Mouse (Mus musculus): ENCODE data around the gene Gls. TPM values are rescaled to one million over a fixed set of nuclear protein-coding genes. Genes with fewer than 3 reads are reported as not detected.

The Gls gene
- total RNA-seq, 1 experiment = 91.2 TPM

- in situ Hi-C loops (cut with MboI; ENCODE audit: low sequenced_read_pairs in 2 of 2, unreplicated experiment in 2 of 2) = no loop called here
- Histone ChIP-seq H3K4me3 (ENCODE audit: insufficient read depth in 1 of 2, low read depth in 1 of 2, low read length in 2 of 2, poor library complexity in 1 of 2, severe bottlenecking in 1 of 2) (no peak overlapping the region), H3K9me3 (ENCODE audit: control insufficient read depth, insufficient read depth, low read depth, low read length) (no peaks in the 10 kb centered on the region), H3K27ac (ENCODE audit: insufficient read depth, low read depth, low read length, poor library complexity, severe bottlenecking) (no peak overlapping the region), H3K9ac (ENCODE audit: insufficient read depth, low read depth, low read length, poor library complexity, severe bottlenecking) (no peak overlapping the region), H3K36me3 (ENCODE audit: control insufficient read depth, insufficient read depth, low read length, poor library complexity, severe bottlenecking) (0 out of 2 replicates have a peak, but pooled peaks cover 1% of the 10 kb centered on the region), H3K4me1 (ENCODE audit: control insufficient read depth in 2 of 2, insufficient read depth in 2 of 2, low read length in 2 of 2, poor library complexity in 1 of 2) (no peaks in the 10 kb centered on the region)
- DNase-seq (ENCODE audit: low read depth, low spot score) = no peak
- TF ChIP-seq MAFK (IDR thresholded peaks at IDR 0.05; ENCODE audit: insufficient read depth, low read depth, low read length) (no peak), HCFC1 (IDR thresholded peaks at IDR 0.05; ENCODE audit: borderline replicate concordance, insufficient read depth, low read length) (no peak), ZNF384 (IDR thresholded peaks at IDR 0.05; ENCODE audit: low read depth, low read length) (no peak), ZC3H11A (IDR thresholded peaks at IDR 0.05; ENCODE audit: borderline replicate concordance, low read depth, low read length) (no peak), CHD2 (IDR thresholded peaks at IDR 0.05; ENCODE audit: low read depth, low read length) (no peak)
Measured at GRCm38 (mm10) chr1:52163707-52164457, 69.2 kb downstream of the Gls start.

- no peak for TF ChIP-seq ZC3H11A (IDR thresholded peaks at IDR 0.05; ENCODE audit: borderline replicate concordance, low read depth, low read length)
- TF ChIP-seq MAFK (IDR thresholded peaks at IDR 0.05; ENCODE audit: insufficient read depth, low read depth, low read length) = no peak
- TF ChIP-seq ZNF384 (IDR thresholded peaks at IDR 0.05; ENCODE audit: low read depth, low read length) = no peak
- no peak for TF ChIP-seq HCFC1 (IDR thresholded peaks at IDR 0.05; ENCODE audit: borderline replicate concordance, insufficient read depth, low read length)
- no peak for TF ChIP-seq CHD2 (IDR thresholded peaks at IDR 0.05; ENCODE audit: low read depth, low read length)
- DNase-seq (ENCODE audit: low read depth, low spot score) = no peak
- Histone ChIP-seq H3K36me3 (ENCODE audit: control insufficient read depth, insufficient read depth, low read length, poor library complexity, severe bottlenecking) (0 out of 2 replicates have a peak, but pooled peaks cover under 1% of the 10 kb centered on the region), H3K4me1 (ENCODE audit: control insufficient read depth in 2 of 2, insufficient read depth in 2 of 2, low read length in 2 of 2, poor library complexity in 1 of 2) (no peaks in the 10 kb centered on the region), H3K9ac (ENCODE audit: insufficient read depth, low read depth, low read length, poor library complexity, severe bottlenecking) (no peak overlapping the region), H3K4me3 (ENCODE audit: insufficient read depth in 1 of 2, low read depth in 1 of 2, low read length in 2 of 2, poor library complexity in 1 of 2, severe bottlenecking in 1 of 2) (no peak overlapping the region), H3K27ac (ENCODE audit: insufficient read depth, low read depth, low read length, poor library complexity, severe bottlenecking) (no peak overlapping the region), H3K9me3 (ENCODE audit: control insufficient read depth, insufficient read depth, low read depth, low read length) (no peaks in the 10 kb centered on the region)
- in situ Hi-C loops (cut with MboI; ENCODE audit: low sequenced_read_pairs in 2 of 2, unreplicated experiment in 2 of 2) = no loop called here
Measured at GRCm38 (mm10) chr1:52161151-52161550, 71.9 kb downstream of the Gls start.

- in situ Hi-C loops (cut with MboI; ENCODE audit: low sequenced_read_pairs in 2 of 2, unreplicated experiment in 2 of 2) = no loop called here
- Histone ChIP-seq H3K4me3 (ENCODE audit: insufficient read depth in 1 of 2, low read depth in 1 of 2, low read length in 2 of 2, poor library complexity in 1 of 2, severe bottlenecking in 1 of 2) (peak overlapping the region; percentile 8 to 32; a peak in 2 of 4 replicates), H3K9ac (ENCODE audit: insufficient read depth, low read depth, low read length, poor library complexity, severe bottlenecking) (no peak overlapping the region), H3K9me3 (ENCODE audit: control insufficient read depth, insufficient read depth, low read depth, low read length) (no peaks in the 10 kb centered on the region), H3K36me3 (ENCODE audit: control insufficient read depth, insufficient read depth, low read length, poor library complexity, severe bottlenecking) (no peaks in the 10 kb centered on the region; the same call in 1 of the 2 replicates), H3K4me1 (ENCODE audit: control insufficient read depth in 2 of 2, insufficient read depth in 2 of 2, low read length in 2 of 2, poor library complexity in 1 of 2) (no peaks in the 10 kb centered on the region), H3K27ac (ENCODE audit: insufficient read depth, low read depth, low read length, poor library complexity, severe bottlenecking) (no peak overlapping the region)
- no peak for TF ChIP-seq MAFK (IDR thresholded peaks at IDR 0.05; ENCODE audit: insufficient read depth, low read depth, low read length)
- TF ChIP-seq CHD2 (IDR thresholded peaks at IDR 0.05; ENCODE audit: low read depth, low read length) = no peak
- no peak for TF ChIP-seq ZC3H11A (IDR thresholded peaks at IDR 0.05; ENCODE audit: borderline replicate concordance, low read depth, low read length)
- TF ChIP-seq HCFC1 (IDR thresholded peaks at IDR 0.05; ENCODE audit: borderline replicate concordance, insufficient read depth, low read length) = no peak
- no peak for DNase-seq (ENCODE audit: low read depth, low spot score)
Measured at GRCm38 (mm10) chr1:52158490-52159381, 74.3 kb downstream of the Gls start.

- in situ Hi-C loops (cut with MboI; ENCODE audit: low sequenced_read_pairs in 2 of 2, unreplicated experiment in 2 of 2) = no loop called here
- H3K36me3 ChIP-seq (ENCODE audit: control insufficient read depth, insufficient read depth, low read length, poor library complexity, severe bottlenecking) = no peaks in the 10 kb centered on the region; the same call in 1 of the 2 replicates
- TF ChIP-seq ZNF384 (IDR thresholded peaks at IDR 0.05; ENCODE audit: low read depth, low read length) (no peak), CHD2 (IDR thresholded peaks at IDR 0.05; ENCODE audit: low read depth, low read length) (no peak), HCFC1 (IDR thresholded peaks at IDR 0.05; ENCODE audit: borderline replicate concordance, insufficient read depth, low read length) (no peak), MAFK (IDR thresholded peaks at IDR 0.05; ENCODE audit: insufficient read depth, low read depth, low read length) (no peak), ZC3H11A (IDR thresholded peaks at IDR 0.05; ENCODE audit: borderline replicate concordance, low read depth, low read length) (no peak)
Measured at GRCm38 (mm10) chr1:52158040-52158439, 75.0 kb downstream of the Gls start.

More at GRCm38 (mm10) chr1:52158040-52158439, 75.0 kb downstream of the Gls start:
- Histone ChIP-seq H3K9ac (ENCODE audit: insufficient read depth, low read depth, low read length, poor library complexity, severe bottlenecking) (no peak overlapping the region), H3K4me1 (ENCODE audit: control insufficient read depth in 2 of 2, insufficient read depth in 2 of 2, low read length in 2 of 2, poor library complexity in 1 of 2) (no peaks in the 10 kb centered on the region), H3K27ac (ENCODE audit: insufficient read depth, low read depth, low read length, poor library complexity, severe bottlenecking) (no peak overlapping the region), H3K9me3 (ENCODE audit: control insufficient read depth, insufficient read depth, low read depth, low read length) (no peaks in the 10 kb centered on the region), H3K4me3 (ENCODE audit: insufficient read depth in 1 of 2, low read depth in 1 of 2, low read length in 2 of 2, poor library complexity in 1 of 2, severe bottlenecking in 1 of 2) (no peak overlapping the region)
- no peak for DNase-seq (ENCODE audit: low read depth, low spot score)
